8 mouse cellular contexts compared by ENCODE assay signal in genomic region chr16:27140037-27140436, GRCm38 (mm10).
DNase-seq lines count a peak whose midpoint lies in the region; ATAC-seq lines count a peak whose summit lies in the region.

No protein-coding gene starts in this region.

- H3K9ac ChIP-seq in midbrain, embryonic 11.5 days (ENCODE audit: low read length), result no peak overlapping the region

- 17% methylated on average over 3 of the region's 3 CpGs for WGBS in midbrain, embryonic 11.5 days

- peak; percentile 70; the same call in 1 of the 2 replicates for ATAC-seq in midbrain, embryonic 11.5 days (ENCODE audit: low FRiP score)

- peak; percentile 37 for DNase-seq in gastrocnemius, postnatal 10 days
- DNase-seq in gastrocnemius, adult 8-10 months (ENCODE audit: low spot score in 2 of 2), result no peak
- DNase-seq in MEL-GATA-1-ER (ENCODE audit: extremely low read depth, low read depth), result peak; percentile 2
- peak; percentile 79 to 83 for DNase-seq in cerebellum, postnatal 14 days
- DNase-seq in gastrocnemius, postnatal 14 days, result peak; percentile 6
- peak; percentile 30 to 68 for DNase-seq in layer of hippocampus, postnatal 36 days
- peak; percentile 96 for DNase-seq in midbrain, embryonic 11.5 days (ENCODE audit: low spot score, missing footprints)
- DNase-seq in spleen, postnatal 4 days (ENCODE audit: low spot score in 2 of 2), result peak; percentile 21 to 63

- no peaks in the 10 kb centered on the region for H3K27me3 ChIP-seq in midbrain, embryonic 11.5 days (ENCODE audit: control insufficient read depth, insufficient read depth, low read length)

- H3K27ac ChIP-seq in midbrain, embryonic 11.5 days (ENCODE audit: low read depth, low read length), result no peak overlapping the region

- no peaks in the 10 kb centered on the region for H3K36me3 ChIP-seq in midbrain, embryonic 11.5 days (ENCODE audit: control insufficient read depth, insufficient read depth, low read length)

- no peak overlapping the region for H3K4me2 ChIP-seq in midbrain, embryonic 11.5 days

- no peaks in the 10 kb centered on the region for H3K4me1 ChIP-seq in midbrain, embryonic 11.5 days (ENCODE audit: control insufficient read depth, insufficient read depth, low read length)

- H3K4me3 ChIP-seq in midbrain, embryonic 11.5 days (ENCODE audit: low read depth, low read length), result no peak overlapping the region

- no peaks in the 10 kb centered on the region for H3K9me3 ChIP-seq in midbrain, embryonic 11.5 days (ENCODE audit: control insufficient read depth, low read length)

- intact Hi-C loops in gastrocnemius, postnatal 14 days (cut with DNase I; ENCODE audit: low total_unique reads), result no loop called here

Comparison
In these comparisons a context has a peak if more than half of its experiments do, and no peak if none do; other contexts are left out.
1. DNase-seq: peak in gastrocnemius, postnatal 10 days (single experiment), MEL-GATA-1-ER (single experiment), cerebellum, postnatal 14 days (2 of 2), gastrocnemius, postnatal 14 days (single experiment), layer of hippocampus, postnatal 36 days (2 of 2), midbrain, embryonic 11.5 days (single experiment) and spleen, postnatal 4 days (2 of 2); none in gastrocnemius, adult 8-10 months (0 of 2).